Mouse (Mus musculus): ENCODE results near the gene Hspbap1.

DNA sequence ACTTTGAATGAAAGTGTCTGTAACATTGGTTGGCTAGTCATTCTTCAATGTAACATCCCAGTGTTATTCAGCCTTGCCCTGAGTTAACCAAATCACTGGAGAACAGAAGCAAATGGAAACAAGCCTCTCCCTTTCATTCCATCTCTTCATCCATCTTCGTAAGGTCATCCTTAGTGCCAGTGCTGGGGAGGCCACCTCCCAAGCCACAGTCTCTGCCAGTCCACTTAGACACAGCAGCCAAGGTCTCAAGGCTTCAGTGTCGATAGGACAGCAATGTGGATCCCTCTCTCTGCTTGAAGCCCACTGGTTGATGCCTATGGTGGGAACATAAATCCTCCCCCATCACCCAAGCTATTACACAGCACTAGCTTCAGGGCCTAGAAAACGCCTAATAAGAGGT is 62.8 kb downstream of the Hspbap1 start:
- TF ChIP-seq CTCF (IDR thresholded peaks at IDR 0.05; ENCODE audit: low read depth) = no peak
- TF ChIP-seq EP300 (IDR thresholded peaks at IDR 0.05; ENCODE audit: low read depth) = no peak
